Mouse (Mus musculus): ENCODE results near the gene Lrrc66. TPM values are rescaled to one million over a fixed set of nuclear protein-coding genes. Genes with fewer than 3 reads are reported as not detected.
A peak's percentile ranks its signal among the peaks of the same experiment; 100 is the strongest.

The Lrrc66 gene
- total and polyA plus RNA-seq, 3 experiments, result 0.04 TPM; not detected in 2

DNA sequence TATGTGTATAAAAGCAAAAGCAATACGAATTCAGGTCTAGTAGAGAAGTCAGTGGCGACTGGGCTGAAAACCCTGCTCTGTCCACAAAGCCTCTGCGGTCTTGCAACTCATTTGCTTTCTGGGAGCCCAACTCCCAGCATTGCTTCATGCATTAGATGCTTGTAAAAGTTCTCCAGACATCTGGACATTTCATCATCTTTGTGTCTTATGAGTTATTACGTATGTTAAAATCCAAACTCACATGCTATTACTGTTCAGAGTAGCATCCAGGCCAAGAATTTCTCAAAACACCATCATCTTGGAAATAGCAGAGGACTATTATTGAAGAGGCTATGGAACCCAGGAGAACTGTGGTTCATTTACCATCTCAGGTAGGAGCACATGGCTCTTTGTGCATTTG lies 21.3 kb downstream of the Lrrc66 start:
- no peaks in the 10 kb centered on the region for H3K27me3 ChIP-seq (ENCODE audit: control insufficient read depth, insufficient read depth, low read length)
- H3K4me3 ChIP-seq, result no peak overlapping the region
- H3K36me3 ChIP-seq (ENCODE audit: control insufficient read depth, insufficient read depth, low read length), result no peaks in the 10 kb centered on the region
- 93% methylated on average over 4 of the region's 4 CpGs for WGBS
- H3K4me1 ChIP-seq (ENCODE audit: control insufficient read depth, insufficient read depth, low read length), result no peaks in the 10 kb centered on the region
- H3K27ac ChIP-seq, result no peak overlapping the region
- intact Hi-C loops (cut with DNase I), result no loop called here
- no peak overlapping the region for H3K9ac ChIP-seq (ENCODE audit: low read depth, low read length)
- no peaks in the 10 kb centered on the region for H3K79me2 ChIP-seq (replicated peaks; ENCODE audit: control insufficient read depth, insufficient read depth, low read length)
- TF ChIP-seq POLR2A (IDR thresholded peaks at IDR 0.05; ENCODE audit: insufficient read depth, low read depth, low read length), result no peak
- TF ChIP-seq EP300 (IDR thresholded peaks at IDR 0.05; ENCODE audit: insufficient read depth, low read depth, low read length), result no peak
- no peak for TF ChIP-seq CTCF (IDR thresholded peaks at IDR 0.05)
- no peak for DNase-seq

DNA sequence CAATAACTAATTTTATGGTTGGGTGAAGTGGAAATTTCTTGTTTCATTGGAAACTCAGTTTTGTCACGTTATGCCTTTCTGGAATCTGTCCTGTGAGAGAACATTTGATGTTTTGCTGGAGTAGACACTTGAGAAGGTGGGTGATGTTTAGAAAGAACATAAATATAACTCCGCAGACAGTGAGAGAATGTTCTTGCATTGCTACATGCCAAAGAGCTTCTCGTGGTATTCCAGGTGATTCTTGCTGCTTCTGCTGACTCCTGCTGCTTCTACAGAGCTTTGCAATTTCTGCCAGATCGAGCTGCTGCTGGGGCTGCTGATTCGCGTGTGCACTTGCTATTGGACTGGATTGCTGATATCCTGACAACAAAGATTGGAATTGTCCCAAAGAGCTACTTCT lies 27.4 kb downstream of the Lrrc66 start:
- DNase-seq, result no peak
- TF ChIP-seq CTCF (IDR thresholded peaks at IDR 0.05) (no peak), EP300 (IDR thresholded peaks at IDR 0.05; ENCODE audit: insufficient read depth, low read depth, low read length) (no peak), POLR2A (IDR thresholded peaks at IDR 0.05; ENCODE audit: insufficient read depth, low read depth, low read length) (no peak)
- 80% methylated on average over 6 of the region's 6 CpGs for WGBS
- Histone ChIP-seq H3K27ac (no peak overlapping the region), H3K9ac (ENCODE audit: low read depth, low read length) (no peak overlapping the region), H3K4me1 (ENCODE audit: control insufficient read depth, insufficient read depth, low read length) (no peaks in the 10 kb centered on the region), H3K4me3 (no peak overlapping the region), H3K79me2 (replicated peaks; ENCODE audit: control insufficient read depth, insufficient read depth, low read length) (no peaks in the 10 kb centered on the region), H3K36me3 (ENCODE audit: control insufficient read depth, insufficient read depth, low read length) (no peaks in the 10 kb centered on the region), H3K27me3 (ENCODE audit: control insufficient read depth, insufficient read depth, low read length) (no peaks in the 10 kb centered on the region)
- intact Hi-C loops (cut with DNase I), result no loop called here

DNA sequence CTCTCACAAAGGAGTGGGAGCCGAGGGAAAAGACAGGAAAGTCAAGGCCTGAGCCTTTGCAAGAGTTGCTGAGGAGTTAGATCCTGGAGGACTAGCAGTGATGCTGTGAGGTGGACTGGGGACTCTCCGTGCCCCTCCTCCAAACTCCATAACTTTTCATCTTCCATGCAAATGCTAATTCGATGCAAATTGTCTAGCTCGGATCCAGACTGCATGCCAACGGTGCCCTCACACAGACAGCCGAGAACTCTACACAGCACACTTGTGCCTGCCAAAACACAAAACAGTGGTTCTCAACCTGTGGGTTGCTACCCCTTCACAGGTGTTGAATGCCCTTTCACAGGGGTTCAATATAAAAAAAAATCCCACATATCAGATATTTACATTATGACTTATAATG lies 27.8 kb downstream of the Lrrc66 start:
- DNase-seq, result no peak
- Histone ChIP-seq H3K27me3 (ENCODE audit: control insufficient read depth, insufficient read depth, low read length) (no peaks in the 10 kb centered on the region), H3K4me1 (ENCODE audit: control insufficient read depth, insufficient read depth, low read length) (no peaks in the 10 kb centered on the region), H3K9ac (ENCODE audit: low read depth, low read length) (no peak overlapping the region), H3K27ac (no peak overlapping the region), H3K4me3 (no peak overlapping the region), H3K36me3 (ENCODE audit: control insufficient read depth, insufficient read depth, low read length) (no peaks in the 10 kb centered on the region), H3K79me2 (replicated peaks; ENCODE audit: control insufficient read depth, insufficient read depth, low read length) (no peaks in the 10 kb centered on the region)
- intact Hi-C loops (cut with DNase I), result no loop called here
- TF ChIP-seq CTCF (IDR thresholded peaks at IDR 0.05) (no peak), EP300 (IDR thresholded peaks at IDR 0.05; ENCODE audit: insufficient read depth, low read depth, low read length) (no peak), POLR2A (IDR thresholded peaks at IDR 0.05; ENCODE audit: insufficient read depth, low read depth, low read length) (no peak)
- 89% methylated on average over 6 of the region's 6 CpGs for WGBS

DNA sequence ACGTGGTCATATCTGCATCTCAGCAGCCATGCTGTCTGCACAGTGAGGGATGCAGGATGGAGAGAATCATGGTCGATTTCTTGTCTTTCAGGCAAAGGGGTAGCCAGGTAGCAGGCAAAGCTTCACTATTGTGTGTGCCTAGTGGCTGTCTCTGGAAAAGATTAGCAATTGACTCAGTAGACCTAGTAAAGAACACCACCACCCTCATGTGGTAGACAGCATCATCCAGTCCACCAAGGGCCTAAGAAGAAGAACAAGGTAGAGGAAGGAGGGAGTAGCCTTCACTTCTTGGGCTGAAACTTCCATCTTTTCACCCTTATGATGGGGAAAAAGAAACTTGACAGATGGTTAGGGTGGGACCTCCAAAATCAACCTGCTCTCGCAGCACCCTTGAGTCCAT lies 29.5 kb downstream of the Lrrc66 start:
- 75% methylated on average over 3 of the region's 3 CpGs for WGBS
- Histone ChIP-seq H3K27me3 (ENCODE audit: control insufficient read depth, insufficient read depth, low read length) (no peaks in the 10 kb centered on the region), H3K9ac (ENCODE audit: low read depth, low read length) (no peak overlapping the region), H3K36me3 (ENCODE audit: control insufficient read depth, insufficient read depth, low read length) (no peaks in the 10 kb centered on the region), H3K79me2 (replicated peaks; ENCODE audit: control insufficient read depth, insufficient read depth, low read length) (no peaks in the 10 kb centered on the region), H3K4me1 (ENCODE audit: control insufficient read depth, insufficient read depth, low read length) (no peaks in the 10 kb centered on the region; the same call in 1 of the 2 replicates), H3K27ac (no peak overlapping the region), H3K4me3 (no peak overlapping the region)
- TF ChIP-seq POLR2A (IDR thresholded peaks at IDR 0.05; ENCODE audit: insufficient read depth, low read depth, low read length) (no peak), CTCF (IDR thresholded peaks at IDR 0.05) (0 out of 2 replicates have a peak, but pooled peaks have one; percentile 17)
- intact Hi-C loops (cut with DNase I), result no loop called here
- no peak for DNase-seq

DNA sequence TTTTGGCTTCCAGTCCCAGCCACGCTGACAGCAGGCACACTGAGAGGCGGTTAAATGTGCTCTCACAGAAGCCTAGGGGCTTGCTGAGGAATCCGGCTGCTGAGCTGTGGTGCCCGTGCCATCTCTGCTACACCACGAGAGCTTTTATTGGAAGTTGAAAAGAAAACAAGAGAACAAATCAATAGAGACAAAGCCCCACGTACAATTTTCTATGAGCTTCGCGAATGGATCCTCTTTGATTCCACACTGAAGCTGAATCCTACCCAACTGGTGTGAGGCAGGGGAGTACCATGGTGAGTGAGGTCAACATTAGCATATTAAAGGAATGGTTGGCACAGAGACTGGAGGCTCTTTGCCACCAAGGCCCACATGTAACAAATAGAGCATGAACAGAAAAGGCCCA lies 31.0 kb downstream of the Lrrc66 start:
- DNase-seq, result no peak
- Histone ChIP-seq H3K27ac (no peak overlapping the region), H3K79me2 (replicated peaks; ENCODE audit: control insufficient read depth, insufficient read depth, low read length) (no peaks in the 10 kb centered on the region), H3K4me3 (no peak overlapping the region), H3K9ac (ENCODE audit: low read depth, low read length) (no peak overlapping the region), H3K27me3 (ENCODE audit: control insufficient read depth, insufficient read depth, low read length) (no peaks in the 10 kb centered on the region), H3K4me1 (ENCODE audit: control insufficient read depth, insufficient read depth, low read length) (no peaks in the 10 kb centered on the region; the same call in 1 of the 2 replicates), H3K36me3 (ENCODE audit: control insufficient read depth, insufficient read depth, low read length) (no peaks in the 10 kb centered on the region)
- 83% methylated on average over 8 of the region's 8 CpGs for WGBS
- intact Hi-C loops (cut with DNase I), result no loop called here
- no peak for TF ChIP-seq CTCF (IDR thresholded peaks at IDR 0.05)
- no peak for TF ChIP-seq POLR2A (IDR thresholded peaks at IDR 0.05; ENCODE audit: insufficient read depth, low read depth, low read length)
- no peak for TF ChIP-seq EP300 (IDR thresholded peaks at IDR 0.05; ENCODE audit: insufficient read depth, low read depth, low read length)

DNA sequence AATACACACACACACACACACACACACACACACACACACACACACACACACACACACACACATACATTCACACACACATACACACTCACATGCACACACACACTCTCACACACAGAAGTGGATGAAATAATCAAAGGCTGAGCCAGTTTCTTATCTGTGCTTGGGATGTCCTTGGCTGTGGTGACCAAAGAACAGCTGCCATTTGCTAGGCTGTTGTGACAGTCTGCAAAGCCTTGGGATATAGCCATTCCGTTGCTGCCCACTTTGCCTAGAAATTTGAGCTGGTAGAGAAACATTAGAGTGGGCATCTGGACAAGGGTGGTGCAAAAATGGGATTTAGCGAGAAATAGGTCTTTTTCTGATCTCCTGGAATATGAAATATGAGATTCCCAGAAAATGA lies 32.3 kb downstream of the Lrrc66 start:
- intact Hi-C loops (cut with DNase I), result no loop called here
- no peak overlapping the region for H3K27ac ChIP-seq
- no peaks in the 10 kb centered on the region for H3K36me3 ChIP-seq (ENCODE audit: control insufficient read depth, insufficient read depth, low read length)
- H3K4me1 ChIP-seq (ENCODE audit: control insufficient read depth, insufficient read depth, low read length), result no peaks in the 10 kb centered on the region; the same call in 1 of the 2 replicates
- no peaks in the 10 kb centered on the region for H3K27me3 ChIP-seq (ENCODE audit: control insufficient read depth, insufficient read depth, low read length)
- DNase-seq, result peak; percentile 25 to 26
- H3K9ac ChIP-seq (ENCODE audit: low read depth, low read length), result no peak overlapping the region
- no peak overlapping the region for H3K4me3 ChIP-seq
- TF ChIP-seq EP300 (IDR thresholded peaks at IDR 0.05; ENCODE audit: insufficient read depth, low read depth, low read length) (no peak), CTCF (IDR thresholded peaks at IDR 0.05) (no peak), POLR2A (IDR thresholded peaks at IDR 0.05; ENCODE audit: insufficient read depth, low read depth, low read length) (no peak)
- no peaks in the 10 kb centered on the region for H3K79me2 ChIP-seq (replicated peaks; ENCODE audit: control insufficient read depth, insufficient read depth, low read length)
- WGBS, result 48% methylated on average over 2 of the region's 2 CpGs

All from heart, adult 2 months (tissue).